Mouse (Mus musculus) embryonic fibroblast, embryonic 13.5 days (primary cell): ENCODE results near the gene Orai1. TPM values are rescaled to one million over a fixed set of nuclear protein-coding genes. Genes with fewer than 3 reads are reported as not detected.

Experiments used
- H3K27ac ChIP-seq: 2 replicates; pipeline ENCODE4 v1.5.1; 2012; ENCODE audit warnings: low read length, control low read depth, inconsistent platforms; ENCODE audit not compliant: insufficient read depth
- H3K4me1 ChIP-seq: 2 replicates; pipeline ENCODE4 v1.6.1; 2011; ENCODE audit warnings: low read length; ENCODE audit not compliant: control insufficient read depth, insufficient read depth
- H3K4me3 ChIP-seq: 2 replicates; pipeline ENCODE4 v1.5.1; 2011; ENCODE audit warnings: mild to moderate bottlenecking, control low read depth, low read length; ENCODE audit not compliant: insufficient read depth
- CTCF ChIP-seq: IDR thresholded peaks from 2 replicates; pipeline ENCODE4 v1.5.1; 2011; ENCODE audit warnings: mild to moderate bottlenecking, control low read depth, low read length, moderate library complexity, borderline replicate concordance; ENCODE audit not compliant: insufficient read depth
- POLR2A ChIP-seq: IDR thresholded peaks from 2 replicates; pipeline ENCODE4 v1.6.1; 2011; ENCODE audit warnings: low read depth, mild to moderate bottlenecking, control low read depth, low read length, moderate library complexity
- polyA plus RNA-seq: library from polyadenylated mRNA; stranded (reverse); fragments of >200 nt; gene quantifications from 2 replicates; pipeline ENCODE4 v1.2.4, GENCODE M21; 2011; ENCODE audit warnings: low read depth; ENCODE audit not compliant: missing spikeins, insufficient read length

The Orai1 gene
- polyA plus RNA-seq, 1 experiment: 9.3 TPM

DNA sequence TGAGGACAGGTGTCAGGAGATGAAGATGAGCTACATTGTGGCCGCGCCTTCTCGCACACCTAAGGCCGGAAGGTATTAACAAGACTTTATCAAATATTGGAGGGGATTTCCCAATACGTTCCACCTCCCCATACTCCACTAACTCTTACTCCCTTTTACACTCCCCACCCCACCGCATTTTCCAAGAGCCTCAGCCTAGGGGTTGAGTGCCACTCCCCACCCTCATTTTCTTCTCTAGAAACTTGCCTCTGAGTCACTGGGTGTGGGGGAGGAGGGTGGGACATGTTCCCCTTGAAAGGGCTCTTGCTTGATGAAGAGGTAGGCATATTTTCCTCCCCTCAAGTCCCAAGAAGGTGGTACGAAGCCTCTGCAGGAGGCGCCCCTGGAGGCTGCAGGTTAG, 1.0 kb downstream of the Orai1 start:
- TF ChIP-seq CTCF (no peak), POLR2A (no peak)
- H3K4me1 ChIP-seq: peaks cover 5% of the 10 kb centered on the region; the same call in 1 of the 2 replicates
- peak overlapping the region; percentile 86 for H3K4me3 ChIP-seq
- 0 out of 2 replicates have a peak overlapping the region, but pooled peaks have one; percentile 82 for H3K27ac ChIP-seq

DNA sequence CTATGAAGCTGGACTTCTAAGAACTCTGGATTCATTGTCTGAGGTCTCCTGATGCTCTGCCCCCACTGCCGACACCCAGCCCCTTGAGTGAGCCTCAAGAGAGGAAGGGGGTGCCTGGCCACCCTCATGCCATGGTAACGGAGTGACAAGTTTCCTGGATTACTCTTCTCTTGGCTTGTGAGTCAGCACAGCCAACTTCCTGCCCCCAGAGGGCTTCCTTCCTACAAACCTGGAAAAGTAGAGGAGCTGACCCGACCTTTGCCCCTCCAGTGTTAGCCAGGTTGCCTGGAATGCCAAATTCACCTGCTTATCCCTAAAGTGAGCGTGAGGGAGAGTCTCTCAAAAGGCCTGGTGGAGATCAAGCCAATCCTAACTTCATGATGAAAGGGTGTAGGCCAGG, 2.6 kb downstream of the Orai1 start:
- TF ChIP-seq POLR2A (no peak), CTCF (no peak)
- H3K27ac ChIP-seq: no peak overlapping the region

DNA sequence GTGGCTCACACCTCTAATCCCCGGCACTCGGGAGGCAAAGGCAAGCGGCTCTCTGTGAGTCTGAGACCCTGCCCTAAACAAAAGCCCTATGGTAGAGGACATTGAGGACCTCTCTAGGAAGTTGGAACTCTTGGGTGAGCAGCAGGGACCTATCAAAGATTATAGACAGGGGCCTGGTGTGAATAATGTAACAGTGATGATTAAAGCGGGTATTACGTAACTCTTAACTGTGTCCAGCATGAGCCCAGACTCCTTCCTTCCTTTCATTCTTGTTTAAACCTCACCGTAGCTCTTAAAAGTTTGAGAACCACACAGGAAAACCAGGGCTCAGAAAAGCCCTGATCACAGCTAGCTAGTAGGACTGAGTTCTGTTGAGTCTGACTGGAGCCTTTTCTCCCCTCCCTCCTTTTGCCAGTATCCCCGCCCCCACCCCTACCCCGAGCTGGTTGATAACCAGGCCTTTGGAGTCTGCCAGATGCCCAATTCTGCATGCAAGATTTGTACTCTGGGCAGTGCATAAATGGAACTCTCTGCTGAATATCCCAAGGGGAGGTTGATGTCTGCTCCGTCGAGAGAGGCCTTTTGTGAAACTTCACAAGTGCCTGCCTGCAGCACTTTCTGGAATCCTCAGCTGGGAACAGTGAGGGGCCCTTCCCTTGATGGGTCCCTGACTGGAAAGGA, 4.6 kb downstream of the Orai1 start:
- Histone ChIP-seq H3K27ac (peak overlapping the region; percentile 39; the same call in 1 of the 2 replicates), H3K4me3 (no peak overlapping the region), H3K4me1 (peaks cover 5% of the 10 kb centered on the region; the same call in 1 of the 2 replicates)
- TF ChIP-seq POLR2A (no peak), CTCF (no peak)

More for the DNA sequence above, 2.6 kb downstream of the Orai1 start:
- H3K4me1 ChIP-seq: peaks cover 5% of the 10 kb centered on the region; the same call in 1 of the 2 replicates
- H3K4me3 ChIP-seq: no peak overlapping the region

DNA sequence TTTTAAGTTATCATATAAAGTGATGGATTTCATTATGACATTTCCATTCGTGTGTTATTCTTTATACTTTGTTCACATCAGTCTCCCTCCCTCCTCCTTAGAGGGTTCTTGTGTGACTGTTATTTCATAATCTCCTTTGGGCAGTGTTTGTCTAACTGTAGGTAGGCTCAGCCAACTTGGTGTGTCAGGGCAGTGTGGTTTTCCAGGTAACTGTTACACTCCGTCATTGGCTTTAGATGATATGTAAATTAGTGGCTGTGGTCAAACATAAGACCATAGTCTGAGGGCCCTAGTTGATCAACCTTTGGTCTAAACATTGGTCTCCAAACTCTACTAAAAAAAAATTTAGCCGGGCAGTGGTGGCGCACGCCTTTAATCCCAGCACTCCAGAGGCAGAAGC, 5.6 kb downstream of the Orai1 start:
- Histone ChIP-seq H3K4me1 (peaks cover 5% of the 10 kb centered on the region; the same call in 1 of the 2 replicates), H3K27ac (no peak overlapping the region), H3K4me3 (no peak overlapping the region)
- TF ChIP-seq POLR2A (no peak), CTCF (no peak)

DNA sequence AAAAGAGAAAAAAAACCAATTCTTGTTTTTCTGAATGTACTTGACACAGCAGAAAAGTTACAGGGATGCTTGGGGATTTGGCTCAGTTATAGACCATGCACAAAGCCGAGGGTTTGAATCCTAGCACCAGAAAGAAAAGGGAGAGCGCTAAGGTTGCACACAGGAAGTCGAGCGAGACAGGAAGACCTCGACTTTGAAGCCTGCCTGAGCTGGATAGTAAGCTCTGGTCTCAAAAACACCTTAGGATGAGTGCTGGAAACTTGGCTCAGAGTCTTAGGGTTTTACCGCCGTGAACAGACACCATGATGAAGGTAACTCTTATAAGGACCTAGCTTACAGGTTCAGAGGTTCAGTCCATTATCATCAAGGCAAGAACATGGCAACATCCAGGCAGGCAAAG, 6.6 kb downstream of the Orai1 start:
- Histone ChIP-seq H3K4me1 (peaks cover 5% of the 10 kb centered on the region; the same call in 1 of the 2 replicates), H3K27ac (no peak overlapping the region), H3K4me3 (no peak overlapping the region)
- TF ChIP-seq CTCF (no peak), POLR2A (no peak)

DNA sequence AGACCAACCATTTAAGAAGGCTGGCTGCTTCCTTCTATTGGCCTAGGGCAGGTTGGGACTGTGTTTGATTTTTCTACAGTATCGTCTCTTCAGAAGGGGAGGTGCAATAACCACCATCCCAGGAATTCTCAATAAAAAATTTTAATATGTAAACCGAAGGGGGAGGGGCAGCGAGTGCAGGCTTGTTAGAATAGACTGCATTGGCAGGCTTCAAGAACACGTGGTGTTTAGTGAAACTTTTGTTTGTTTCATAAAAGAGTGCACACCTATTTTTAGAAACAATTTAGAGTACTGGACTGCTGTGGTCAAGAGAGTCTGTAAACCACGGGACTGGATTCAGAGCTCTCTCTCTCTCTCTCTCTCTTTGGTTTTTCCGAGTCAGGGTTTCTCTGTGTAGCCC, 8.2 kb downstream of the Orai1 start:
- no peak overlapping the region for H3K27ac ChIP-seq
- H3K4me3 ChIP-seq: no peak overlapping the region
- peaks cover 5% of the 10 kb centered on the region; the same call in 1 of the 2 replicates for H3K4me1 ChIP-seq
- no peak for TF ChIP-seq CTCF
- TF ChIP-seq POLR2A: no peak

DNA sequence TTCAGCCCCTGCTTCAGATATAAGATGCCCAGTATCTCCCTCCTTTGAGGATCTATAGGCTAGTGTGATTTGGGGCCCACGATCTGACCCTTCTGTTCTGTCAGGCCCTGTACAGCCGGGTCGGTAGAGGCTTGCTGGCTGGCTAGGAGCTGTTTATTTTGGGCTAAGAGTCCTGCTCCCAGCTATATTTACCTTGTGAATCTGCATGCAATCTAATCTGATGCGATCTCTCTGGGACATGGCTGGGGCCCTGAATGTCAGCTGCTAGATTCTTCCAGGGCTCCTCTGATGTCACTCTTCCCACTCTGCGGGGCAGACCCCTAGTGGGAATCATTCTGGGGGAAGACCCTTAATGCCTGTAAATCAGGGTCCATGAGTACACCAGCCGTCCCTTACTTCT, 9.4 kb downstream of the Orai1 start:
- Histone ChIP-seq H3K4me1 (0 out of 2 replicates have a peak, but pooled peaks cover 2% of the 10 kb centered on the region), H3K4me3 (no peak overlapping the region), H3K27ac (no peak overlapping the region)
- no peak for TF ChIP-seq POLR2A
- TF ChIP-seq CTCF: no peak

DNA sequence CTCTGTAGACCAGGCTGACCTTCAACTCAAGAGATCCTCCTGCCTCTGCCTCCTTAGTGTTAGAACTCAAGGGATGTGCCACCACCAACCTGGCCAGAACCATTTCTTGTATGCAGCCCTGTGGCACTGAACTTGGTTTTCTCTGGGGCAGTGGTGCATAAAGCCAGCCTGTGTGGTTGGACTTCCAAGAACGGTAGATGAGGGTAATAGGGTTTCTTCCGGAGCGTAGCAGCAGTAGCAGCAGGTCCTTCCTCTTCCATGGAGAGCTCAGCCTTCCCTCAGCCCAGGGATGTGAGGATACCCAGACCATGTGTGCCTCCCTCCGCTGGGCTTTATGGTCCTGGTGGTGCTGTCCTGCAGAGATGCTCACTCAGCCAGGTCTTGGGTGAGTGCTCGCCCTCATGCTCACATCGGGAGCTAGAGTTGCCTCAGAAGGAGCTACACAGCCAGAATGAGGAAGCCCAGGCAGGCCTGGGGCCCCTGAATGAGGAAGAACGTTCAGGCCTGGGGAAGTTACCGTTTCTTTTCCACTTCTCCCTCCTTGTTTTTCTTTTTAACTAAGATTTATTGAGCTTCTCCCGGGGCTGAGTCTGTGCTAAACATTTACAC, 10.2 kb downstream of the Orai1 start:
- Histone ChIP-seq H3K4me1 (no peaks in the 10 kb centered on the region), H3K27ac (no peak overlapping the region), H3K4me3 (no peak overlapping the region)
- TF ChIP-seq CTCF (no peak), POLR2A (no peak)

DNA sequence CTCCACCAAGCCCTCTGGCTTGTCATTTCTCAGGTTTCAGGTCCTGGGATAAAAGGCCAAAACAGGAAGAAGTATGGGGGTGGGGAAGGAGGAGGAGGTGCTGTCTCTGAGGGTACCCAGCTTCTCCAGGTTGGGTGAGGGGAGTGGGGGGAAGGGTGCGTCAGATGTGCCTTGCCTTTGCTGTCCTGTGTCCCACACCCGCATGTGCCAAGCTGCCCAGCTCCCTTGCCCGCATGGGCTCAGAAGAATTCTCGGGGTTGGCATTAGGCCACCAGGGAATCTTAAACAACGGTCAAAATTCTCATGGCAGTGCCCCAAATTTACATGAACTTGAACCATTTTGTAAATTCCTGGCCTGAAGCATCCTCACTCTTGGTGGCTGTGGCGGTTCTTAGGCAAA, 11.5 kb downstream of the Orai1 start:
- TF ChIP-seq CTCF (no peak), POLR2A (no peak)
- Histone ChIP-seq H3K4me3 (no peak overlapping the region), H3K27ac (no peak overlapping the region), H3K4me1 (no peaks in the 10 kb centered on the region)

DNA sequence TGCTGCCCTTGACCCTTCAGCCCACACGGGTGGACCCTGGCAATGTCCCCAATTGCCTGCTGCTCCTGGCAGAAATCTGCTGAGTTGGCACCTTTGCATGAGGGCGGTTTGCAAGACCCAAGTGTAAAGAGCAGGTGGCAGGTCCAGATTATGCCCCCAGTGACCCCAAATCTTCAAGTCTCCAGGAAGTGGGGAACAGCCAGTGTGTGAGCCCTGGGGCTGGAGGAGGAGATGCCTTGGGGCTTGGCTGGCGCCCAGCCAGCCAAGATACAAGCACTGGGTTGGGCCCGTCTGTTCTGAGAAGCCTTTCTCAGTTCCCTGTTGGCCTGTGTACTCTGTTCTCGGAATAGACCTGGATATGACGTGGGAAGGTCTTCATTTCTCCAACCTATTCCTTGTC, 12.6 kb downstream of the Orai1 start:
- Histone ChIP-seq H3K27ac (no peak overlapping the region), H3K4me1 (no peaks in the 10 kb centered on the region), H3K4me3 (no peak overlapping the region)
- TF ChIP-seq CTCF: no peak
- no peak for TF ChIP-seq POLR2A

DNA sequence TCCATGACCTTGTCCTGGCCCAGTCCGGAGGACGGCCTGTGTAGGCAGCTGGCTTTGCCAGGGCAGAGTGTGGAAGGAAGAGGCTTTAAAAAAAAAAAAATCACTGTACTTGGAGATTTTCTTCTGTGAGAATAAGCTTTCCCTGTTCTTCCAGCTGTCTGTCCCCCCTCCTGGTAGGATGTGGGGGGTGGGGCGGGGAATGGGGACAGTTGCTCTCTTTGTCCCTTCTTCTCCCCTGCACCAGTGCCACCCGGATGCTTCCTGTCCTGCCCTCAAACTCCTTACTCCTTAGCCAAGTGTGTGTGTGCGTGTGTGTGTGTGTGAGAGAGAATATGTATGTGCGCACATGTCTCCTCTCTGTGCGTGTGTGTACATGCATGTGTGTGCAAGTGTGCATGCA, 14.9 kb downstream of the Orai1 start:
- Histone ChIP-seq H3K4me3 (no peak overlapping the region), H3K27ac (no peak overlapping the region), H3K4me1 (no peaks in the 10 kb centered on the region)
- no peak for TF ChIP-seq CTCF
- TF ChIP-seq POLR2A: no peak
